Mouse (Mus musculus) liver, adult 2 months (tissue): Measurements from ENCODE around the gene Gpatch8. TPM values are rescaled to one million over a fixed set of nuclear protein-coding genes. Genes with fewer than 3 reads are reported as not detected.

ENCODE experiments used
- DNase-seq: peaks from one replicate; pipeline ENCODE4 v3.0.0-alpha.2; 2011; ENCODE audit warnings: low read depth, low spot score; ENCODE audit errors: extremely low read depth
- H3K27ac ChIP-seq: fragments of 200-500 bp; replicated peaks from 2 replicates; pipeline ENCODE4 v1.5.1; 2012; ENCODE audit warnings: low read depth, mild to moderate bottlenecking, control low read depth, inconsistent platforms, low read length; ENCODE audit not compliant: insufficient read depth
- H3K27me3 ChIP-seq: fragments of 200-500 bp; 2 replicates; pipeline ENCODE4 v1.6.1; 2012; ENCODE audit warnings: mild to moderate bottlenecking, moderate library complexity, low read length, inconsistent platforms; ENCODE audit not compliant: control insufficient read depth, insufficient read depth
- H3K36me3 ChIP-seq: fragments of 200-500 bp; 2 replicates; pipeline ENCODE4 v1.6.1; 2012; ENCODE audit warnings: low read length, inconsistent platforms; ENCODE audit not compliant: control insufficient read depth, insufficient read depth
- H3K4me1 ChIP-seq: fragments of 200-500 bp; 2 replicates; pipeline ENCODE4 v1.6.1; 2011; ENCODE audit warnings: low read length; ENCODE audit not compliant: control insufficient read depth, insufficient read depth
- H3K4me3 ChIP-seq: fragments of 200-500 bp; 2 replicates; pipeline ENCODE4 v1.5.1; 2011; ENCODE audit warnings: low read depth, mild to moderate bottlenecking, control low read depth, low read length, moderate library complexity; ENCODE audit not compliant: insufficient read depth
- H3K79me2 ChIP-seq: fragments of 200-500 bp; 2 replicates; pipeline ENCODE4 v1.6.1; 2012; ENCODE audit warnings: inconsistent platforms, mild to moderate bottlenecking, low read length, moderate library complexity; ENCODE audit not compliant: control insufficient read depth, insufficient read depth
- H3K9ac ChIP-seq: fragments of 200-500 bp; 2 replicates; pipeline ENCODE4 v1.6.1; 2012; ENCODE audit warnings: low read depth, mild to moderate bottlenecking, control low read depth, inconsistent platforms, low read length
- CTCF ChIP-seq: fragments of 200-500 bp; IDR thresholded peaks from 2 replicates; pipeline ENCODE4 v1.5.1; 2011; ENCODE audit warnings: low read depth, low read length, control low read depth
- POLR2A ChIP-seq: fragments of 200-500 bp; IDR thresholded peaks from 2 replicates; pipeline ENCODE4 v1.6.1; 2011; ENCODE audit warnings: low read length, control low read depth; ENCODE audit not compliant: insufficient read depth; ENCODE audit errors: extremely low read depth
- WGBS: fragments of 180-500 bp; shearing (Covaris S2); methylation state at CpG from one replicate; pipeline ENCODE4 v1.1.7; 2018; 5-methylcytosine and 5-hydroxymethylcytosine counted together
- polyA plus RNA-seq: library from polyadenylated mRNA; depleted of rRNA; stranded (reverse); fragments of >200 nt; gene quantifications from 2 replicates; pipeline ENCODE4 v1.2.3, GENCODE M21; 2012
- total RNA-seq: library from RNA; depleted of rRNA; stranded (reverse); fragments of >200 nt; gene quantifications from 2 replicates; pipeline ENCODE4 v1.2.3, GENCODE M21; 2014

The Gpatch8 gene
- total and polyA plus RNA-seq, 2 experiments, result 6.0 to 9.2 TPM

GRCm38 (mm10) chr11:102435754-102436470 is 120.3 kb downstream of the Gpatch8 start:
- WGBS, result 89% methylated on average over 18 of the region's 18 CpGs
- TF ChIP-seq CTCF (no peak), POLR2A (no peak)
- Histone ChIP-seq H3K4me1 (peaks cover 16% of the 10 kb centered on the region), H3K4me3 (no peak overlapping the region), H3K36me3 (peaks cover 11% of the 10 kb centered on the region; the same call in 1 of the 2 replicates), H3K9ac (no peak overlapping the region), H3K79me2 (no peaks in the 10 kb centered on the region; the same call in 1 of the 2 replicates), H3K27ac (no peak overlapping the region), H3K27me3 (no peaks in the 10 kb centered on the region)
- no peak for DNase-seq

GRCm38 (mm10) chr11:102434816-102435705 is 121.1 kb downstream of the Gpatch8 start:
- no peak for DNase-seq
- TF ChIP-seq CTCF, result no peak
- no peak for TF ChIP-seq POLR2A
- Histone ChIP-seq H3K79me2 (no peaks in the 10 kb centered on the region; the same call in 1 of the 2 replicates), H3K4me3 (no peak overlapping the region), H3K4me1 (peaks cover 16% of the 10 kb centered on the region), H3K9ac (no peak overlapping the region), H3K27ac (no peak overlapping the region), H3K36me3 (peaks cover 11% of the 10 kb centered on the region; the same call in 1 of the 2 replicates), H3K27me3 (no peaks in the 10 kb centered on the region)
- WGBS, result 86% methylated on average over 11 of the region's 11 CpGs

GRCm38 (mm10) chr11:102434406-102434805 is 121.8 kb downstream of the Gpatch8 start:
- TF ChIP-seq CTCF, result peak; percentile 92
- no peak for TF ChIP-seq POLR2A
- Histone ChIP-seq H3K79me2 (no peaks in the 10 kb centered on the region; the same call in 1 of the 2 replicates), H3K4me3 (no peak overlapping the region), H3K27ac (no peak overlapping the region), H3K9ac (no peak overlapping the region), H3K36me3 (peaks cover 11% of the 10 kb centered on the region; the same call in 1 of the 2 replicates), H3K27me3 (no peaks in the 10 kb centered on the region), H3K4me1 (peaks cover 17% of the 10 kb centered on the region)
- whole genome bisulfite sequencing, result 23% methylated on average over 7 of the region's 7 CpGs
- DNase-seq, result peak; percentile 64

GRCm38 (mm10) chr11:102433866-102434265 is 122.3 kb downstream of the Gpatch8 start:
- 84% methylated on average over 7 of the region's 7 CpGs for WGBS
- Histone ChIP-seq H3K27me3 (no peaks in the 10 kb centered on the region), H3K4me3 (no peak overlapping the region), H3K79me2 (no peaks in the 10 kb centered on the region; the same call in 1 of the 2 replicates), H3K27ac (no peak overlapping the region), H3K9ac (0 out of 2 replicates have a peak overlapping the region, but pooled peaks have one; percentile 39), H3K4me1 (peaks cover 18% of the 10 kb centered on the region), H3K36me3 (peaks cover 11% of the 10 kb centered on the region; the same call in 1 of the 2 replicates)
- no peak for DNase-seq
- TF ChIP-seq CTCF, result no peak
- TF ChIP-seq POLR2A, result no peak

GRCm38 (mm10) chr11:102432896-102433295 is 123.3 kb downstream of the Gpatch8 start:
- Histone ChIP-seq H3K36me3 (peaks cover 11% of the 10 kb centered on the region; the same call in 1 of the 2 replicates), H3K27me3 (no peaks in the 10 kb centered on the region), H3K27ac (peak overlapping the region; percentile 83), H3K9ac (peak overlapping the region; percentile 39), H3K4me1 (peaks cover 18% of the 10 kb centered on the region), H3K79me2 (no peaks in the 10 kb centered on the region; the same call in 1 of the 2 replicates), H3K4me3 (no peak overlapping the region)
- peak; percentile 99 for DNase-seq
- no peak for TF ChIP-seq CTCF
- TF ChIP-seq POLR2A, result no peak
- WGBS, result 20% methylated on average over 6 of the region's 6 CpGs
